Mouse (Mus musculus): Measurements from ENCODE around the gene Gnb1. TPM values are rescaled to one million over a fixed set of nuclear protein-coding genes. Genes with fewer than 3 reads are reported as not detected.

The Gnb1 gene
- polyA plus RNA-seq, 1 experiment, result 338 TPM

DNA sequence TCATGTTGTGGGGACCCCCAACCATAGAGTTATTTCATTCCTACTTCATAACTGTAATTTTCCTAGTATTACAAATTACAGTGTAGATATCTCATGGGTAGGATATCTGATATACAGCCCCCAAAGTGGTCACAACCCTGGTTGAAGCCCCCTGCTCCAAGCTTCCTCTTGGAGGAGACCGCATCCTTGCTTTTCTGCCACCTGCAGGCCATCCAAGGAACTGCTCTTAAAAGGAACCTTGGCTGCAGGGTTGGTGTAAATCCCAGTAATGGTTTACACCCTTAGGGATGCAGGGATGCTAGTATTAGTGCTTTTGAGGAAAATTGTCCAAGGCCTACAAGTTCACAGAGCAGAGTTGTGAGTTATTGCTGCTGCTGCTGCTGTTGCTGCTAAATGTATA lies 89.3 kb downstream of the Gnb1 start:
- Histone ChIP-seq H3ac (ENCODE audit: control insufficient read depth, insufficient read length, low read depth) (no peak overlapping the region), H3K79me3 (ENCODE audit: low read depth) (peaks cover 36% of the 10 kb centered on the region), H3K4me3 (ENCODE audit: insufficient read depth, poor library complexity, severe bottlenecking) (no peak overlapping the region), H3K27me3 (ENCODE audit: control insufficient read depth, insufficient read depth, insufficient read length) (no peaks in the 10 kb centered on the region), H3K79me2 (ENCODE audit: control insufficient read depth, insufficient read depth) (peaks cover 75% of the 10 kb centered on the region), H3K36me3 (ENCODE audit: control insufficient read depth, insufficient read depth) (peaks cover 77% of the 10 kb centered on the region)
- TF ChIP-seq MAX (IDR thresholded peaks at IDR 0.05) (no peak), CTCF (IDR thresholded peaks at IDR 0.05; ENCODE audit: control insufficient read depth, insufficient read depth, insufficient read length) (peak; percentile 30)

GRCm38 (mm10) chr4:155582279-155582905 lies 91.2 kb downstream of the Gnb1 start:
- H3K79me3 ChIP-seq (ENCODE audit: low read depth), result peaks cover 20% of the 10 kb centered on the region
- H3K27me3 ChIP-seq (ENCODE audit: control insufficient read depth, insufficient read depth, insufficient read length), result no peaks in the 10 kb centered on the region
- TF ChIP-seq USF1 (IDR thresholded peaks at IDR 0.05; ENCODE audit: low read depth) (no peak), CTCF (IDR thresholded peaks at IDR 0.05; ENCODE audit: control insufficient read depth, insufficient read depth, insufficient read length) (no peak), MAX (IDR thresholded peaks at IDR 0.05) (peak; percentile 99), MYOD1 (IDR thresholded peaks at IDR 0.05; ENCODE audit: control insufficient read depth, insufficient read length, low read depth) (peak; percentile 34), CEBPB (IDR thresholded peaks at IDR 0.05; ENCODE audit: low read depth) (peak; percentile 59), MYOG (IDR thresholded peaks at IDR 0.05; ENCODE audit: control insufficient read depth, extremely low read depth, insufficient read length) (no peak), FOSL1 (IDR thresholded peaks at IDR 0.05; ENCODE audit: insufficient read depth, low read length, poor library complexity, severe bottlenecking) (no peak)
- H3K79me2 ChIP-seq (ENCODE audit: control insufficient read depth, insufficient read depth), result peaks cover 56% of the 10 kb centered on the region
- H3K36me3 ChIP-seq (ENCODE audit: control insufficient read depth, insufficient read depth), result peaks cover 80% of the 10 kb centered on the region
- peak overlapping the region; percentile 12 for H3K4me3 ChIP-seq (ENCODE audit: insufficient read depth, poor library complexity, severe bottlenecking)
- H3ac ChIP-seq (ENCODE audit: control insufficient read depth, insufficient read length, low read depth), result peak overlapping the region; percentile 81

- Histone ChIP-seq H3K79me3 (ENCODE audit: low read depth) (peaks cover under 1% of the 10 kb centered on the region), H3K27me3 (ENCODE audit: control insufficient read depth, insufficient read depth, insufficient read length) (no peaks in the 10 kb centered on the region), H3K79me2 (ENCODE audit: control insufficient read depth, insufficient read depth) (peaks cover 8% of the 10 kb centered on the region), H3ac (ENCODE audit: control insufficient read depth, insufficient read length, low read depth) (no peak overlapping the region), H3K4me3 (ENCODE audit: insufficient read depth, poor library complexity, severe bottlenecking) (no peak overlapping the region), H3K36me3 (ENCODE audit: control insufficient read depth, insufficient read depth) (peaks cover 68% of the 10 kb centered on the region)
- TF ChIP-seq USF1 (IDR thresholded peaks at IDR 0.05; ENCODE audit: low read depth), result no peak
- TF ChIP-seq FOSL1 (IDR thresholded peaks at IDR 0.05; ENCODE audit: insufficient read depth, low read length, poor library complexity, severe bottlenecking), result no peak
- no peak for TF ChIP-seq MYOG (IDR thresholded peaks at IDR 0.05; ENCODE audit: control insufficient read depth, extremely low read depth, insufficient read length)
- TF ChIP-seq MYOD1 (IDR thresholded peaks at IDR 0.05; ENCODE audit: control insufficient read depth, insufficient read length, low read depth), result no peak
- TF ChIP-seq CTCF (IDR thresholded peaks at IDR 0.05; ENCODE audit: control insufficient read depth, insufficient read depth, insufficient read length), result no peak
- no peak for TF ChIP-seq CEBPB (IDR thresholded peaks at IDR 0.05; ENCODE audit: low read depth)
- no peak for TF ChIP-seq MAX (IDR thresholded peaks at IDR 0.05)
These were observed 98.2 kb downstream of the Gnb1 start for GRCm38 (mm10) chr4:155589356-155589755.

DNA sequence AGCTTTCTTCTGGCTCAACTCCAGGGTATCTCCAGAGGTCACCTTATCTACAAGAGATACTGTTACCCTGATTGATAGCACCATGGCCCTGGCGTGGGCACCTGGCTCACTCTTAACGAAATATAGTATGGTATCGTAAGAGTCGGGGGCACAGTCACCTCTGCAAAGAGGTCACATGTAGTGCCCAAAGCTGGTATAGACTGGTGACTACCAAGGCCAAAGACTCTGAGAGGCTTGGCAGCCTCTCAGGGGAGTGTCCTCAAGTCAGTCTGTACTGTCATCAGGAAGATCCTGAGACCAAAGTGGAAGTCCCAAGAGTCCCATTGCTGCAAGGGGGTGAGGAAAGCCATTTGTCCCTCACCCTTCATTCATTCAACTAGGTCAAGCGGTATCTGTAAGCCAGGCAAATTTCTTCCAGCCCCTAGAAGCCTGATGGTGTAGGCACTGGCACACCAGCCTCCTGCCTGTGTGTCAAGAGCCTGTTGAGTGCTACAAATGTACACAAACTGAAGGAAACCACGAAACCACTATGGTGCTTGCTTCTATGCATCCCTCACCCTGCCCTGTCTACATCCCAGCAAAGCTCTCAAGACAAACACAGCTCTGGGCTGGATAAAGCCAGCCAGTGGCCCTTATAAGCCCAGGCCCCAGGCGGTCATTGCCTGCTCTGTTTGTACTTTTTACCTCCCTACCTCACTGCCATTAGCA lies 100.0 kb downstream of the Gnb1 start:
- peaks cover 50% of the 10 kb centered on the region for H3K36me3 ChIP-seq (ENCODE audit: control insufficient read depth, insufficient read depth)
- H3K4me3 ChIP-seq (ENCODE audit: insufficient read depth, poor library complexity, severe bottlenecking), result no peak overlapping the region
- H3ac ChIP-seq (ENCODE audit: control insufficient read depth, insufficient read length, low read depth), result no peak overlapping the region
- TF ChIP-seq MAX (IDR thresholded peaks at IDR 0.05) (no peak), USF1 (IDR thresholded peaks at IDR 0.05; ENCODE audit: low read depth) (no peak), MYOD1 (IDR thresholded peaks at IDR 0.05; ENCODE audit: control insufficient read depth, insufficient read length, low read depth) (no peak), MYOG (IDR thresholded peaks at IDR 0.05; ENCODE audit: control insufficient read depth, extremely low read depth, insufficient read length) (no peak), CEBPB (IDR thresholded peaks at IDR 0.05; ENCODE audit: low read depth) (no peak), CTCF (IDR thresholded peaks at IDR 0.05; ENCODE audit: control insufficient read depth, insufficient read depth, insufficient read length) (no peak), FOSL1 (IDR thresholded peaks at IDR 0.05; ENCODE audit: insufficient read depth, low read length, poor library complexity, severe bottlenecking) (no peak)
- no peaks in the 10 kb centered on the region for H3K27me3 ChIP-seq (ENCODE audit: control insufficient read depth, insufficient read depth, insufficient read length)
- H3K79me3 ChIP-seq (ENCODE audit: low read depth), result no peaks in the 10 kb centered on the region
- H3K79me2 ChIP-seq (ENCODE audit: control insufficient read depth, insufficient read depth), result no peaks in the 10 kb centered on the region

GRCm38 (mm10) chr4:155593780-155594179 lies 102.6 kb downstream of the Gnb1 start:
- H3K79me3 ChIP-seq (ENCODE audit: low read depth), result no peaks in the 10 kb centered on the region
- H3K4me3 ChIP-seq (ENCODE audit: insufficient read depth, poor library complexity, severe bottlenecking), result no peak overlapping the region
- H3K79me2 ChIP-seq (ENCODE audit: control insufficient read depth, insufficient read depth), result no peaks in the 10 kb centered on the region
- H3ac ChIP-seq (ENCODE audit: control insufficient read depth, insufficient read length, low read depth), result no peak overlapping the region
- H3K36me3 ChIP-seq (ENCODE audit: control insufficient read depth, insufficient read depth), result peaks cover 24% of the 10 kb centered on the region
- no peak for TF ChIP-seq CEBPB (IDR thresholded peaks at IDR 0.05; ENCODE audit: low read depth)
- no peaks in the 10 kb centered on the region for H3K27me3 ChIP-seq (ENCODE audit: control insufficient read depth, insufficient read depth, insufficient read length)

DNA sequence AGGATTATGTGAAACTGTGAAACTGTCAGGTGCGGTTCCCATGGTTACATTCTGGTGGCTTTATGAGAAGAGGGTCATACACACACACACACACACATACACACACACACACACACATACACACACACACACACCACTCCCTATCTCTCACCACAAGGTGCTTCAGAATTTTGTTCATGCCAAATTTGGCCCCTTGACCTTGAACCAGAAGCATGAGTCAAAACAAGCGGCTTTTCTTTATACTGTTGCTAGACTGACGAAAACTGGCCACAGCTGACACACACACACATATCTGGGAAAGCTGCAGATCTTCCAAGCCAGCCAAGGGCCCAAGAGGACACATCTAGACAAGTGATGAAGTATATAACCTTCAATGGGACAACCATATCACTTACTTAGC lies 104.6 kb downstream of the Gnb1 start:
- Histone ChIP-seq H3K4me3 (ENCODE audit: insufficient read depth, poor library complexity, severe bottlenecking) (no peak overlapping the region), H3K36me3 (ENCODE audit: control insufficient read depth, insufficient read depth) (peaks cover 5% of the 10 kb centered on the region), H3K79me3 (ENCODE audit: low read depth) (peaks cover 2% of the 10 kb centered on the region), H3ac (ENCODE audit: control insufficient read depth, insufficient read length, low read depth) (no peak overlapping the region), H3K79me2 (ENCODE audit: control insufficient read depth, insufficient read depth) (peaks cover 10% of the 10 kb centered on the region), H3K27me3 (ENCODE audit: control insufficient read depth, insufficient read depth, insufficient read length) (no peaks in the 10 kb centered on the region)
- TF ChIP-seq MYOD1 (IDR thresholded peaks at IDR 0.05; ENCODE audit: control insufficient read depth, insufficient read length, low read depth), result no peak
- no peak for TF ChIP-seq MAX (IDR thresholded peaks at IDR 0.05)
- no peak for TF ChIP-seq MYOG (IDR thresholded peaks at IDR 0.05; ENCODE audit: control insufficient read depth, extremely low read depth, insufficient read length)
- TF ChIP-seq FOSL1 (IDR thresholded peaks at IDR 0.05; ENCODE audit: insufficient read depth, low read length, poor library complexity, severe bottlenecking), result no peak
- no peak for TF ChIP-seq USF1 (IDR thresholded peaks at IDR 0.05; ENCODE audit: low read depth)
- no peak for TF ChIP-seq CEBPB (IDR thresholded peaks at IDR 0.05; ENCODE audit: low read depth)
- no peak for TF ChIP-seq CTCF (IDR thresholded peaks at IDR 0.05; ENCODE audit: control insufficient read depth, insufficient read depth, insufficient read length)
